Mouse (Mus musculus): ENCODE data around the gene Cacnb4.

- no peak for TF ChIP-seq POLR2A (IDR thresholded peaks at IDR 0.05; ENCODE audit: insufficient read length, low read depth)
- TF ChIP-seq MYOG (IDR thresholded peaks at IDR 0.05; ENCODE audit: control insufficient read depth in 1 of 3, insufficient read depth in 1 of 3, insufficient read length in 2 of 3, low read depth in 2 of 3), result no peak
- TF ChIP-seq CEBPB (IDR thresholded peaks at IDR 0.05; ENCODE audit: insufficient read depth, poor library complexity, severe bottlenecking), result no peak
These were observed 166.7 kb downstream of the Cacnb4 start for GRCm38 (mm10) chr2:52509779-52510500.

All from myocyte (in vitro differentiated cells).